ENCODE assay signal across 18 mouse cellular contexts in genomic region chr7:96511018-96511609, GRCm38 (mm10).
A peak's percentile ranks its signal among the peaks of the same experiment; 100 is the strongest.
DNase-seq lines count a peak whose midpoint lies in the region; ATAC-seq lines count a peak whose summit lies in the region.
"Had no signal": no experiment of that assay in that cellular context is flagged by ENCODE, and none has a peak within 500 bp of the region (broad histone marks: within the 10 kb centered on the region; RNA-seq: fewer than 3 reads in every experiment).

No protein-coding gene starts in this region.

- H3K27me3 ChIP-seq in kidney, embryonic 15.5 days = no peaks in the 10 kb centered on the region
- no peaks in the 10 kb centered on the region for H3K27me3 ChIP-seq in embryonic facial prominence, embryonic 15.5 days
- H3K27me3 ChIP-seq in intestine, embryonic 15.5 days (replicated peaks) = no peaks in the 10 kb centered on the region
- no peaks in the 10 kb centered on the region for H3K27me3 ChIP-seq in stomach, embryonic 16.5 days (ENCODE audit: control insufficient read depth, insufficient read depth, low read length)
- H3K27me3 ChIP-seq: hindbrain, embryonic 15.5 days had no signal

- H3K4me3 ChIP-seq in kidney, embryonic 15.5 days (replicated peaks) = no peak overlapping the region
- no peak overlapping the region for H3K4me3 ChIP-seq in embryonic facial prominence, embryonic 15.5 days (replicated peaks)
- no peak overlapping the region for H3K4me3 ChIP-seq in intestine, embryonic 15.5 days (replicated peaks)
- H3K4me3 ChIP-seq in stomach, embryonic 16.5 days (replicated peaks; ENCODE audit: low read length) = no peak overlapping the region
- H3K4me3 ChIP-seq: hindbrain, embryonic 15.5 days; midbrain, embryonic 12.5 days had no signal

- no peaks in the 10 kb centered on the region for H3K36me3 ChIP-seq in kidney, embryonic 15.5 days
- no peaks in the 10 kb centered on the region for H3K36me3 ChIP-seq in embryonic facial prominence, embryonic 15.5 days
- H3K36me3 ChIP-seq in intestine, embryonic 15.5 days = no peaks in the 10 kb centered on the region
- H3K36me3 ChIP-seq in stomach, embryonic 16.5 days (ENCODE audit: control insufficient read depth, insufficient read depth, low read length) = no peaks in the 10 kb centered on the region
- H3K36me3 ChIP-seq: hindbrain, embryonic 15.5 days; midbrain, embryonic 12.5 days had no signal

- no peak overlapping the region for H3K9ac ChIP-seq in kidney, embryonic 15.5 days
- H3K9ac ChIP-seq in embryonic facial prominence, embryonic 15.5 days = no peak overlapping the region
- H3K9ac ChIP-seq in intestine, embryonic 15.5 days = no peak overlapping the region
- no peak overlapping the region for H3K9ac ChIP-seq in stomach, embryonic 16.5 days (ENCODE audit: low read length)
- H3K9ac ChIP-seq: hindbrain, embryonic 15.5 days; lung, embryonic 14.5 days; midbrain, embryonic 12.5 days had no signal

- H3K9me3 ChIP-seq in kidney, embryonic 15.5 days (replicated peaks) = no peaks in the 10 kb centered on the region; the same call in 1 of the 2 replicates
- H3K9me3 ChIP-seq in embryonic facial prominence, embryonic 15.5 days (replicated peaks) = no peaks in the 10 kb centered on the region
- no peaks in the 10 kb centered on the region for H3K9me3 ChIP-seq in intestine, embryonic 15.5 days
- no peaks in the 10 kb centered on the region for H3K9me3 ChIP-seq in stomach, embryonic 16.5 days (replicated peaks; ENCODE audit: control insufficient read depth, low read length)
- H3K9me3 ChIP-seq: hindbrain, embryonic 15.5 days; midbrain, embryonic 12.5 days had no signal

- DNase-seq in kidney, postnatal 36 days = no peak
- no peak for DNase-seq in urinary bladder, postnatal 10 days (ENCODE audit: low spot score)
- DNase-seq in cerebellum, adult 11 months = no peak
- DNase-seq: adrenal gland, postnatal 36 days; cerebellum, adult 8-10 months; gastrocnemius, postnatal 10 days; heart, adult 18-20 months; heart, postnatal 14 days; kidney, adult 8-10 months; lung, embryonic 14.5 days; right cerebral cortex, postnatal 4 days had no signal

- 67% methylated on average over 7 of the region's 7 CpGs for WGBS in kidney, embryonic 15.5 days
- WGBS in embryonic facial prominence, embryonic 15.5 days = 54% methylated on average over 7 of the region's 7 CpGs
- 52% methylated on average over 7 of the region's 7 CpGs for WGBS in intestine, embryonic 15.5 days
- WGBS in stomach, embryonic 16.5 days = 59% methylated on average over 7 of the region's 7 CpGs

- H3K27ac ChIP-seq in kidney, embryonic 15.5 days = peak overlapping the region; percentile 70
- H3K27ac ChIP-seq in embryonic facial prominence, embryonic 15.5 days (replicated peaks) = peak overlapping the region; percentile 71
- H3K27ac ChIP-seq in intestine, embryonic 15.5 days = peak overlapping the region; percentile 71
- peak overlapping the region; percentile 56 for H3K27ac ChIP-seq in stomach, embryonic 16.5 days (ENCODE audit: low read length)
- H3K27ac ChIP-seq: macrophage; midbrain, embryonic 12.5 days had no signal

- H3K4me1 ChIP-seq in kidney, embryonic 15.5 days = peaks cover 32% of the 10 kb centered on the region
- peaks cover 36% of the 10 kb centered on the region for H3K4me1 ChIP-seq in embryonic facial prominence, embryonic 15.5 days
- H3K4me1 ChIP-seq in intestine, embryonic 15.5 days (replicated peaks) = peaks cover 7% of the 10 kb centered on the region; the same call in 1 of the 2 replicates
- peaks cover 12% of the 10 kb centered on the region; the same call in 1 of the 2 replicates for H3K4me1 ChIP-seq in stomach, embryonic 16.5 days (ENCODE audit: control insufficient read depth, insufficient read depth, low read length)

- ATAC-seq in kidney, embryonic 15.5 days (replicated peaks; ENCODE audit: low FRiP score) = no peak
- no peak for ATAC-seq in embryonic facial prominence, embryonic 15.5 days (ENCODE audit: insufficient number of reproducible peaks, low FRiP score, low TSS enrichment, low read depth)
- peak; percentile 83 for ATAC-seq in intestine, embryonic 15.5 days
- peak; percentile 65; the same call in 1 of the 2 replicates for ATAC-seq in stomach, embryonic 16.5 days (ENCODE audit: insufficient read depth, low FRiP score)

- H3K4me2 ChIP-seq in kidney, embryonic 15.5 days = no peak overlapping the region
- H3K4me2 ChIP-seq in embryonic facial prominence, embryonic 15.5 days (replicated peaks) = no peak overlapping the region
- no peak overlapping the region for H3K4me2 ChIP-seq in intestine, embryonic 15.5 days (replicated peaks)
- H3K4me2 ChIP-seq in stomach, embryonic 16.5 days (ENCODE audit: low read depth, low read length) = no peak overlapping the region
- H3K4me2 ChIP-seq: hindbrain, embryonic 15.5 days; lung, embryonic 14.5 days; midbrain, embryonic 12.5 days had no signal

Comparison
In these comparisons a context has a peak if more than half of its experiments do, and no peak if none do; other contexts are left out.
1. ATAC-seq: peak in intestine, embryonic 15.5 days (single experiment) and stomach, embryonic 16.5 days (single experiment); none in kidney, embryonic 15.5 days (single experiment) and embryonic facial prominence, embryonic 15.5 days (single experiment).
2. Peak in every context shown above with its lines, with median percentiles within 50 percentile points of each other: H3K27ac ChIP-seq.